Mouse (Mus musculus) MEL (cell line): ENCODE measurements around the gene Cbx3. TPM values are rescaled to one million over a fixed set of nuclear protein-coding genes. Genes with fewer than 3 reads are reported as not detected.

Experiments
- DNase-seq: peaks from one replicate; pipeline ENCODE4 v3.0.0; 2011; ENCODE audit warnings: low read depth, low spot score
- H3K27ac ChIP-seq: 2 replicates; pipeline ENCODE4 v1.5.1; 2012; ENCODE audit warnings: low read depth, mild to moderate bottlenecking, control low read depth, low read length, moderate library complexity; ENCODE audit not compliant: control insufficient read depth
- H3K27me3 ChIP-seq, 2 experiments: fragments of 150-350 bp in 1 of 2; sonication (generic) in 1 of 2; 2 replicates each; pipeline ENCODE4 v1.6.1; 2012; ENCODE audit warnings: low read length in 2 of 2, mild to moderate bottlenecking in 2 of 2, improper control_type of control experiment in 1 of 2, moderate library complexity in 1 of 2; ENCODE audit not compliant: insufficient read depth in 2 of 2, control insufficient read depth in 1 of 2
- H3K36me3 ChIP-seq, 2 experiments: 2 replicates each; pipeline ENCODE4 v1.6.1; 2012 to 2014; ENCODE audit warnings: low read length in 2 of 2, improper control_type of control experiment in 1 of 2, inconsistent platforms in 1 of 2, mild to moderate bottlenecking in 1 of 2; ENCODE audit not compliant: insufficient read depth in 2 of 2, control insufficient read depth in 1 of 2
- H3K4me1 ChIP-seq, 2 experiments: fragments of 150-350 bp in 1 of 2; sonication (generic) in 1 of 2; 2 replicates each; pipeline ENCODE4 v1.6.1; 2012; ENCODE audit warnings: low read length in 2 of 2, improper control_type of control experiment in 1 of 2, mild to moderate bottlenecking in 1 of 2; ENCODE audit not compliant: insufficient read depth in 2 of 2, control insufficient read depth in 1 of 2
- H3K4me3 ChIP-seq, 2 experiments: fragments of 150-350 bp in 1 of 2; sonication (generic) in 1 of 2; 2 replicates each; pipeline ENCODE4 v1.5.1; 2012; ENCODE audit warnings: low read depth in 2 of 2, low read length in 2 of 2, mild to moderate bottlenecking in 2 of 2, moderate library complexity in 2 of 2, control low read depth in 1 of 2, improper control_type of control experiment in 1 of 2; ENCODE audit not compliant: control insufficient read depth in 1 of 2, insufficient read depth in 1 of 2
- H3K79me2 ChIP-seq: 2 replicates; pipeline ENCODE4 v1.6.1; 2012; ENCODE audit warnings: mild to moderate bottlenecking, low read length, moderate library complexity; ENCODE audit not compliant: control insufficient read depth, poor library complexity, insufficient read depth
- H3K9ac ChIP-seq: 2 replicates; pipeline ENCODE4 v1.6.1; 2012; ENCODE audit warnings: low read depth, mild to moderate bottlenecking, control low read depth, low read length, moderate library complexity; ENCODE audit not compliant: control insufficient read depth, poor library complexity, severe bottlenecking
- H3K9me3 ChIP-seq: fragments of 150-350 bp; sonication (generic); replicated peaks from 2 replicates; pipeline ENCODE4 v1.6.1; 2012; ENCODE audit warnings: mild to moderate bottlenecking, low read length, improper control_type of control experiment, moderate library complexity; ENCODE audit not compliant: insufficient read depth
- BHLHE40 ChIP-seq: IDR thresholded peaks from 2 replicates; pipeline ENCODE4 v1.6.1; 2012; ENCODE audit warnings: low read depth, mild to moderate bottlenecking, inconsistent platforms, low read length, improper control_type of control experiment, borderline replicate concordance
- CHD2 ChIP-seq: IDR thresholded peaks from 2 replicates; pipeline ENCODE4 v1.6.1; 2011; ENCODE audit warnings: low read length, improper control_type of control experiment
- E2F4 ChIP-seq: IDR thresholded peaks from 2 replicates; pipeline ENCODE4 v1.6.1; 2011; ENCODE audit warnings: low read depth, low read length, improper control_type of control experiment, borderline replicate concordance
- EP300 ChIP-seq, 2 experiments: IDR thresholded peaks; 2 replicates each; pipeline ENCODE4 v1.6.1; 2011; ENCODE audit warnings: improper control_type of control experiment in 2 of 2, low read length in 2 of 2, low read depth in 1 of 2, mild to moderate bottlenecking in 1 of 2
- ETS1 ChIP-seq: IDR thresholded peaks from 2 replicates; pipeline ENCODE4 v1.6.1; 2012; ENCODE audit warnings: low read depth, mild to moderate bottlenecking, inconsistent platforms, low read length, improper control_type of control experiment, moderate library complexity
- GABPA ChIP-seq: IDR thresholded peaks from 2 replicates; pipeline ENCODE4 v1.6.1; 2012; ENCODE audit warnings: low read depth, mild to moderate bottlenecking, inconsistent platforms, low read length, improper control_type of control experiment, moderate library complexity
- GATA1 ChIP-seq: IDR thresholded peaks from 2 replicates; pipeline ENCODE4 v1.6.1; 2011; ENCODE audit warnings: low read depth, low read length, improper control_type of control experiment
- HCFC1 ChIP-seq: IDR thresholded peaks from 2 replicates; pipeline ENCODE4 v1.6.1; 2012; ENCODE audit warnings: low read depth, mild to moderate bottlenecking, inconsistent platforms, low read length, improper control_type of control experiment, moderate library complexity
- JUND ChIP-seq: IDR thresholded peaks from 2 replicates; pipeline ENCODE4 v1.6.1; 2011; ENCODE audit warnings: low read depth, mild to moderate bottlenecking, improper control_type of control experiment, low read length
- KAT2A ChIP-seq: conservative IDR thresholded peaks from 2 replicates; pipeline ENCODE4 v1.6.1; 2012; ENCODE audit warnings: low read depth, low read length, improper control_type of control experiment, inconsistent platforms
- MAFK ChIP-seq: IDR thresholded peaks from 2 replicates; pipeline ENCODE4 v1.6.1; 2011; ENCODE audit warnings: low read depth, mild to moderate bottlenecking, low read length, improper control_type of control experiment, borderline replicate concordance
- MAX ChIP-seq: IDR thresholded peaks from 2 replicates; pipeline ENCODE4 v1.6.1; 2011; ENCODE audit warnings: low read length, improper control_type of control experiment
- MAZ ChIP-seq: IDR thresholded peaks from 2 replicates; pipeline ENCODE4 v1.6.1; 2012; ENCODE audit warnings: low read depth, mild to moderate bottlenecking, inconsistent platforms, low read length, improper control_type of control experiment
- MEF2A ChIP-seq: IDR thresholded peaks from 2 replicates; pipeline ENCODE4 v1.6.1; 2014; ENCODE audit warnings: low read depth, mild to moderate bottlenecking, inconsistent platforms, low read length, improper control_type of control experiment; ENCODE audit not compliant: poor library complexity, insufficient replicate concordance, severe bottlenecking; ENCODE audit errors: extremely low read depth
- MXI1 ChIP-seq: IDR thresholded peaks from 2 replicates; pipeline ENCODE4 v1.6.1; 2011; ENCODE audit warnings: mild to moderate bottlenecking, low read depth, low read length, improper control_type of control experiment
- MYB ChIP-seq: IDR thresholded peaks from 2 replicates; pipeline ENCODE4 v1.6.1; 2011; ENCODE audit warnings: mild to moderate bottlenecking, low read depth, low read length, improper control_type of control experiment
- MYC ChIP-seq: IDR thresholded peaks from 2 replicates; pipeline ENCODE4 v1.6.1; 2011; ENCODE audit warnings: low read depth, mild to moderate bottlenecking, low read length, improper control_type of control experiment, moderate library complexity
- NELFE ChIP-seq: IDR thresholded peaks from 2 replicates; pipeline ENCODE4 v1.6.1; 2011; ENCODE audit warnings: low read depth, low read length, improper control_type of control experiment
- POLR2A ChIP-seq, 2 experiments: IDR thresholded peaks; 2 replicates each; pipeline ENCODE4 v1.6.1; 2011 to 2012; ENCODE audit warnings: low read length in 2 of 2, mild to moderate bottlenecking in 2 of 2, control low read depth in 1 of 2, improper control_type of control experiment in 1 of 2, low read depth in 1 of 2, moderate library complexity in 1 of 2; ENCODE audit not compliant: control insufficient read depth in 1 of 2, insufficient read depth in 1 of 2, poor library complexity in 1 of 2
- POLR2AphosphoS2 ChIP-seq: IDR thresholded peaks from 2 replicates; pipeline ENCODE4 v1.6.1; 2011; ENCODE audit warnings: low read length, improper control_type of control experiment
- POLR2AphosphoS5 ChIP-seq: IDR thresholded peaks from 2 replicates; pipeline ENCODE4 v1.6.1; 2012; ENCODE audit warnings: low read depth, borderline replicate concordance, mild to moderate bottlenecking, inconsistent platforms, low read length, moderate library complexity, mixed read lengths
- RCOR1 ChIP-seq: IDR thresholded peaks from 2 replicates; pipeline ENCODE4 v1.6.1; 2012; ENCODE audit warnings: low read depth, mild to moderate bottlenecking, inconsistent platforms, low read length, improper control_type of control experiment
- SIN3A ChIP-seq: IDR thresholded peaks from 2 replicates; pipeline ENCODE4 v1.6.1; 2012; ENCODE audit warnings: low read length, improper control_type of control experiment, inconsistent platforms
- SMC3 ChIP-seq: IDR thresholded peaks from 2 replicates; pipeline ENCODE4 v1.6.1; 2011; ENCODE audit warnings: low read depth, low read length, improper control_type of control experiment
- TAL1 ChIP-seq: IDR thresholded peaks from 2 replicates; pipeline ENCODE4 v1.6.1; 2012; ENCODE audit warnings: mild to moderate bottlenecking, inconsistent platforms, low read length, moderate library complexity, mixed read lengths
- TBP ChIP-seq: IDR thresholded peaks from 2 replicates; pipeline ENCODE4 v1.8.0; 2011; ENCODE audit warnings: low read depth, low read length, improper control_type of control experiment
- TCF12 ChIP-seq: IDR thresholded peaks from 2 replicates; pipeline ENCODE4 v1.6.1; 2014; ENCODE audit warnings: low read depth, mild to moderate bottlenecking, inconsistent platforms, low read length, improper control_type of control experiment, moderate library complexity
- UBTF ChIP-seq: IDR thresholded peaks from 2 replicates; pipeline ENCODE4 v1.6.1; 2012; ENCODE audit warnings: low read depth, mild to moderate bottlenecking, inconsistent platforms, low read length, improper control_type of control experiment, moderate library complexity, borderline replicate concordance; ENCODE audit not compliant: insufficient read depth
- USF1 ChIP-seq: IDR thresholded peaks from 2 replicates; pipeline ENCODE4 v1.6.1; 2014; ENCODE audit warnings: low read depth, mild to moderate bottlenecking, inconsistent platforms, low read length, improper control_type of control experiment, moderate library complexity
- USF2 ChIP-seq, 2 experiments: IDR thresholded peaks; 2 replicates each; pipeline ENCODE4 v1.6.1; 2011 to 2012; ENCODE audit warnings: improper control_type of control experiment in 2 of 2, low read length in 2 of 2, borderline replicate concordance in 1 of 2, inconsistent platforms in 1 of 2, low read depth in 1 of 2, mild to moderate bottlenecking in 1 of 2; ENCODE audit not compliant: insufficient read depth in 1 of 2
- ZC3H11A ChIP-seq: IDR thresholded peaks from 2 replicates; pipeline ENCODE4 v1.6.1; 2012; ENCODE audit warnings: low read depth, mild to moderate bottlenecking, inconsistent platforms, low read length, improper control_type of control experiment
- ZKSCAN1 ChIP-seq: IDR thresholded peaks from 2 replicates; pipeline ENCODE4 v1.6.1; 2012; ENCODE audit warnings: low read depth, mild to moderate bottlenecking, inconsistent platforms, low read length, improper control_type of control experiment, moderate library complexity
- ZMIZ1 ChIP-seq: IDR thresholded peaks from 2 replicates; pipeline ENCODE4 v1.6.1; 2012; ENCODE audit warnings: low read depth, mild to moderate bottlenecking, inconsistent platforms, low read length, improper control_type of control experiment, moderate library complexity
- ZNF384 ChIP-seq: IDR thresholded peaks from 2 replicates; pipeline ENCODE4 v1.6.1; 2012; ENCODE audit warnings: low read depth, mild to moderate bottlenecking, inconsistent platforms, low read length, improper control_type of control experiment
- polyA plus RNA-seq, 2 experiments: library from polyadenylated mRNA; stranded (reverse) in 1 of 2; unstranded in 1 of 2; fragments of >175 nt in 1 of 2; fragments of >200 nt in 1 of 2; gene quantifications; 2 replicates each; pipeline versions ENCODE4 v1.2.1 to v1.2.4; 2012; ENCODE audit warnings: low replicate concordance in 2 of 2, low read depth in 1 of 2; ENCODE audit not compliant: insufficient read length in 2 of 2, insufficient read depth in 1 of 2, missing spikeins in 1 of 2
- total RNA-seq: library from RNA; depleted of rRNA; stranded (reverse); fragments of 300-350 nt; gene quantifications from 2 replicates; pipeline ENCODE4 v1.2.3, GENCODE M21; 2012

Gene Cbx3
- total and polyA plus RNA-seq, 3 experiments, result 177 to 250 TPM; not detected in 1

GRCm38 (mm10) chr6:51508750-51509648 is 38.8 kb downstream of the Cbx3 start:
- no peaks in the 10 kb centered on the region for H3K79me2 ChIP-seq
- peaks cover 0 to 3% of the 10 kb centered on the region in 2 experiments; a peak in 3 of 4 replicates for H3K4me1 ChIP-seq
- H3K27ac ChIP-seq, result peak overlapping the region; percentile 34; the same call in 1 of the 2 replicates
- H3K9me3 ChIP-seq, result no peaks in the 10 kb centered on the region
- H3K27me3 ChIP-seq, result no peaks in the 10 kb centered on the region
- DNase-seq, result peak; percentile 95
- H3K36me3 ChIP-seq, result peaks cover 0 to 7% of the 10 kb centered on the region in 2 experiments; a peak in 2 of 4 replicates
- H3K4me3 ChIP-seq, result peak overlapping the region; percentile 49 to 66
- peak overlapping the region; percentile 62 for H3K9ac ChIP-seq
- TF ChIP-seq TBP (no peak), POLR2A (IDR thresholded peaks at IDR 0.05; ENCODE audit: control insufficient read depth in 1 of 2, insufficient read depth in 1 of 2, low read depth in 1 of 2, low read length in 2 of 2, poor library complexity in 1 of 2) (peak in 1 of 2 experiments; percentile 40; a peak in 1 of 4 replicates), NELFE (peak; percentile 33; the same call in 1 of the 2 replicates), MAFK (no peak), POLR2AphosphoS5 (no peak), GATA1 (peak; percentile 52; the same call in 1 of the 2 replicates), MAX (peak; percentile 68; the same call in 1 of the 2 replicates), JUND (no peak), TAL1 (no peak), RCOR1 (peak; percentile 70; the same call in 1 of the 2 replicates), POLR2AphosphoS2 (no peak), ZKSCAN1 (no peak), SIN3A (0 out of 2 replicates have a peak, but pooled peaks have one; percentile 48), ETS1 (no peak), EP300 (IDR thresholded peaks at IDR 0.05; ENCODE audit: low read depth in 1 of 2, low read length in 2 of 2) (no peak), KAT2A (no peak), MYB (no peak), CHD2 (no peak), BHLHE40 (no peak), ZC3H11A (peak; percentile 47; the same call in 1 of the 2 replicates), GABPA (no peak), MXI1 (no peak), E2F4 (no peak), TCF12 (no peak; the same call in 1 of the 2 replicates), MYC (peak; percentile 78), ZNF384 (0 out of 2 replicates have a peak, but pooled peaks have one; percentile 19), USF1 (no peak), UBTF (no peak), ZMIZ1 (no peak), HCFC1 (peak; percentile 62; the same call in 1 of the 2 replicates), SMC3 (peak; percentile 66), MEF2A (no peak), USF2 (IDR thresholded peaks at IDR 0.05; ENCODE audit: borderline replicate concordance in 1 of 2, insufficient read depth in 1 of 2, low read depth in 1 of 2, low read length in 2 of 2) (no peak), MAZ (peak; percentile 47; the same call in 1 of the 2 replicates)
